In genomic region chr16:59111781-59112180, GRCm38 (mm10) we compare ENCODE assay signal across 14 mouse cellular contexts.
A peak's percentile ranks its signal among the peaks of the same experiment; 100 is the strongest.
DNase-seq lines count a peak whose midpoint lies in the region.
"Had no signal": no experiment of that assay in that cellular context is flagged by ENCODE, and none has a peak within 500 bp of the region (broad histone marks: within the 10 kb centered on the region; RNA-seq: fewer than 3 reads in every experiment).

TSS of gene Olfr193 (minus strand) at chr16:59111881.

- peak; percentile 30 for DNase-seq in R1 (ENCODE audit: low read depth, low spot score)
- DNase-seq in kidney, adult 11 months, result no peak
- DNase-seq: adrenal gland, adult 2 months; adrenal gland, adult 8-10 months; adrenal gland, postnatal 10 days; adrenal gland, postnatal 14 days; adrenal gland, postnatal 25 days; adrenal gland, postnatal 36 days; B cell, adult 2 months; cerebellum, adult 11 months; cerebellum, adult 11-12 months; cerebellum, adult 18-20 months; cerebellum, adult 2 months; cerebellum, adult 8-10 months had no signal
